Mouse (Mus musculus) gonadal fat pad, adult 2 months (tissue): ENCODE measurements around the gene Fzd5. TPM values are rescaled to one million over a fixed set of nuclear protein-coding genes. Genes with fewer than 3 reads are reported as not detected.

Source experiments
- DNase-seq: peaks from one replicate; pipeline ENCODE4 v3.0.0-alpha.2; 2012; ENCODE audit warnings: low read depth
- polyA plus RNA-seq: library from polyadenylated mRNA; depleted of rRNA; stranded (reverse); fragments of >200 nt; gene quantifications from 2 replicates; pipeline ENCODE4 v1.2.3, GENCODE M21; 2012; rRNA removed

The Fzd5 gene
- 12.9 and 13.1 TPM in 2 replicates for polyA plus RNA-seq

- DNase-seq = no peak
Measured at GRCm38 (mm10) chr1:64737502-64738179, at the start of gene Fzd5. Gene Fzd5, minus strand, starts transcription at chr1:64737751.

- DNase-seq = no peak
Measured at GRCm38 (mm10) chr1:64779863-64780262, 42.3 kb upstream of the Fzd5 start.

- DNase-seq = no peak
Measured at GRCm38 (mm10) chr1:64779415-64779814, 41.9 kb upstream of the Fzd5 start.

- DNase-seq = no peak
Measured at GRCm38 (mm10) chr1:64773305-64773704, 35.8 kb upstream of the Fzd5 start.

- DNase-seq = no peak
Measured at GRCm38 (mm10) chr1:64770169-64770568, 32.6 kb upstream of the Fzd5 start.

- DNase-seq = no peak
Measured at GRCm38 (mm10) chr1:64761646-64762045, 24.1 kb upstream of the Fzd5 start.

- DNase-seq = no peak
Measured at GRCm38 (mm10) chr1:64757766-64758165, 20.2 kb upstream of the Fzd5 start.

GRCm38 (mm10) chr1:64757254-64757653, 19.7 kb upstream of the Fzd5 start:
- no peak for DNase-seq

GRCm38 (mm10) chr1:64756640-64757030, 19.1 kb upstream of the Fzd5 start:
- DNase-seq = no peak

GRCm38 (mm10) chr1:64755971-64756639, 18.6 kb upstream of the Fzd5 start:
- no peak for DNase-seq

- DNase-seq = no peak
Measured at GRCm38 (mm10) chr1:64754658-64755057, 17.1 kb upstream of the Fzd5 start.

- DNase-seq = no peak
Measured at GRCm38 (mm10) chr1:64753668-64754067, 16.1 kb upstream of the Fzd5 start.

GRCm38 (mm10) chr1:64753109-64753508, 15.6 kb upstream of the Fzd5 start:
- no peak for DNase-seq

GRCm38 (mm10) chr1:64744616-64745015, 7.1 kb upstream of the Fzd5 start:
- DNase-seq = no peak

- no peak for DNase-seq
Measured at GRCm38 (mm10) chr1:64742741-64743408, 5.3 kb upstream of the Fzd5 start.

- DNase-seq = no peak
Measured at GRCm38 (mm10) chr1:64738661-64739082, 1.1 kb upstream of the Fzd5 start.

GRCm38 (mm10) chr1:64738180-64738555, 617 bp upstream of the Fzd5 start:
- DNase-seq = no peak

GRCm38 (mm10) chr1:64736681-64737501, 660 bp downstream of the Fzd5 start:
- no peak for DNase-seq

GRCm38 (mm10) chr1:64735781-64736680, 1.5 kb downstream of the Fzd5 start:
- no peak for DNase-seq

GRCm38 (mm10) chr1:64734771-64735750, 2.5 kb downstream of the Fzd5 start:
- DNase-seq = no peak
